Mouse (Mus musculus) erythroblast, embryonic 14.5 days (primary cell): ENCODE measurements around the gene Ctnnd1. TPM values are rescaled to one million over a fixed set of nuclear protein-coding genes. Genes with fewer than 3 reads are reported as not detected.

Source experiments
- H3K27me3 ChIP-seq: 2 replicates; pipeline ENCODE4 v1.6.1; 2012; ENCODE audit warnings: inconsistent platforms; ENCODE audit not compliant: control insufficient read depth
- H3K36me3 ChIP-seq: 2 replicates; pipeline ENCODE4 v1.6.1; 2012; ENCODE audit warnings: mild to moderate bottlenecking, inconsistent platforms; ENCODE audit not compliant: control insufficient read depth
- H3K4me1 ChIP-seq: 2 replicates; pipeline ENCODE4 v1.6.1; 2012; ENCODE audit warnings: inconsistent platforms; ENCODE audit not compliant: control insufficient read depth
- H3K4me3 ChIP-seq: replicated peaks from 2 replicates; pipeline ENCODE3; 2012; ENCODE audit warnings: moderate library complexity, mild to moderate bottlenecking, inconsistent platforms
- H3K9me3 ChIP-seq: 2 replicates; pipeline ENCODE4 v1.6.1; 2012; ENCODE audit warnings: low read length, inconsistent platforms, mixed read lengths; ENCODE audit not compliant: control insufficient read depth
- GATA1 ChIP-seq: IDR thresholded peaks from 2 replicates; pipeline ENCODE4 v1.6.1; 2012; ENCODE audit warnings: low read length, inconsistent platforms, mixed read lengths
- TAL1 ChIP-seq: IDR thresholded peaks from 3 replicates; pipeline ENCODE4 v1.6.1; 2012; ENCODE audit warnings: low read length, inconsistent platforms, mixed read lengths
- polyA plus RNA-seq: library from polyadenylated mRNA; stranded (reverse); fragments of >175 nt; gene quantifications from 2 replicates; pipeline ENCODE4 v1.2.3, GENCODE M21; 2012

The Ctnnd1 gene
- polyA plus RNA-seq, 1 experiment: 0.29 TPM

GRCm38 (mm10) chr2:84592801-84593200, 57.8 kb downstream of the Ctnnd1 start:
- Histone ChIP-seq H3K4me1 (no peaks in the 10 kb centered on the region), H3K9me3 (no peaks in the 10 kb centered on the region), H3K4me3 (no peak overlapping the region), H3K36me3 (peaks cover 8% of the 10 kb centered on the region; the same call in 1 of the 2 replicates), H3K27me3 (no peaks in the 10 kb centered on the region)
- TF ChIP-seq GATA1 (no peak), TAL1 (no peak)

DNA sequence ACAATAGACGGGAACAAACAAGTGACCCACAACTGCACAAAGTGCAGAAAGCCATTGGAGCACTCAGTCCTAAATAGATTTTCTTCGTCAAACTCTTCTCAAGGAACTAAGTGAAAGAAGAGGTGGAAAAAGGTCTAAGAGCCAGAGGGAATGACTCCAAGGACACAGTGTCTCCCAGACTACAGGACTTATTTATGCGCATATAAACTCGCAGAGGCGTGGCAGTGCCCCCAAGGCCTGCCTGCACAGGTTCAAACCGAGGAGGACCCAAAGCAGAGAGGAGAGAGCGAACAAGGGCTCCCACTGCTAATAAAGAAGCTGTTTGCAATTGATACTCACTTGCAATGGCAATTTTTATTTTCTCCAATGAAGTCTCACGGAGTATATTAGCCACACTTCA, 64.9 kb downstream of the Ctnnd1 start:
- no peaks in the 10 kb centered on the region for H3K4me1 ChIP-seq
- TF ChIP-seq TAL1 (no peak), GATA1 (no peak)
- peaks cover 3% of the 10 kb centered on the region; the same call in 1 of the 2 replicates for H3K36me3 ChIP-seq
- no peaks in the 10 kb centered on the region for H3K27me3 ChIP-seq
- H3K9me3 ChIP-seq: no peaks in the 10 kb centered on the region
- H3K4me3 ChIP-seq: no peak overlapping the region

GRCm38 (mm10) chr2:84582286-84582685, 68.3 kb downstream of the Ctnnd1 start:
- TF ChIP-seq GATA1 (no peak), TAL1 (no peak)
- no peaks in the 10 kb centered on the region for H3K9me3 ChIP-seq

DNA sequence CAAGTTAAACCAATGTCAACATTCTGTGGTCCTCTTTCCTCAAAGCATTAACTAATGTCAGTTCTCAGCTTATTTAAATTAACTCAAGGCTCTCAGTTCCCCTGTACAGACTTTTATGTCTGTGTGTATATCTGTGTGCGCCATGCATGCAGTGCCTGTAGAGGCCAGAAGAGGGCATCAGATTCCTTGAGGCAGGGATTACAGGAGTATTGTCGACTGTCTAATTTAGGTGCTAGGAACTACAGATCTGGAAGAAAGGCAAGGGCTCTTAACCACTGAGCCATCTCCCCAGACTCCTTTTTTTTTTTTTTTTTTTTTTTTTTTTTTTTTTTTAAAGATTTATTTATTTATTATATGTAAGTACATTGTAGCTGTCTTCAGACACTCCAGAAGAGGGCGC, 69.4 kb downstream of the Ctnnd1 start:
- Histone ChIP-seq H3K4me1 (no peaks in the 10 kb centered on the region), H3K27me3 (no peaks in the 10 kb centered on the region), H3K9me3 (no peaks in the 10 kb centered on the region), H3K36me3 (no peaks in the 10 kb centered on the region), H3K4me3 (no peak overlapping the region)
- TF ChIP-seq TAL1: no peak
- no peak for TF ChIP-seq GATA1

More at GRCm38 (mm10) chr2:84582286-84582685, 68.3 kb downstream of the Ctnnd1 start:
- H3K4me3 ChIP-seq: no peak overlapping the region
- no peaks in the 10 kb centered on the region for H3K36me3 ChIP-seq
- H3K4me1 ChIP-seq: no peaks in the 10 kb centered on the region
- H3K27me3 ChIP-seq: no peaks in the 10 kb centered on the region

DNA sequence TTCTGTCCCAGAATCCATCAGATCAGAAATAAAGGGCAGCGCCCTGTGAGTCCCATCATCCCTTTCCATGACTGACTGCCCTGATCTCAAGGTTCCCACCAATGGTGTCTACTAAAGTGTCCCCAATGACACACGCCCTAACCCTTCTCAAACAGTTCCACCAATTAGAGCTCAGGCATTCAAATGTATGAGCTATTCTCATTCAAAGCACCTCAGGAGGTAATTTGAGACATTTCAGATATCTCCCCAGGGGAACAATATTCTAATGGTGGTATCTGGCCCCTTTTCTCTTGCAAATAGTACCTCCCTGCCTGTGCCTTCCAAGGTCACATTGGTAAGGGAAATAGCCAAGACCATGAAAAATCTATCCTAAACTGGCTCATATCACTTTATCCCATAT, 71.3 kb downstream of the Ctnnd1 start:
- Histone ChIP-seq H3K4me3 (no peak overlapping the region), H3K4me1 (no peaks in the 10 kb centered on the region), H3K36me3 (no peaks in the 10 kb centered on the region), H3K27me3 (no peaks in the 10 kb centered on the region), H3K9me3 (no peaks in the 10 kb centered on the region)
- no peak for TF ChIP-seq TAL1
- no peak for TF ChIP-seq GATA1

DNA sequence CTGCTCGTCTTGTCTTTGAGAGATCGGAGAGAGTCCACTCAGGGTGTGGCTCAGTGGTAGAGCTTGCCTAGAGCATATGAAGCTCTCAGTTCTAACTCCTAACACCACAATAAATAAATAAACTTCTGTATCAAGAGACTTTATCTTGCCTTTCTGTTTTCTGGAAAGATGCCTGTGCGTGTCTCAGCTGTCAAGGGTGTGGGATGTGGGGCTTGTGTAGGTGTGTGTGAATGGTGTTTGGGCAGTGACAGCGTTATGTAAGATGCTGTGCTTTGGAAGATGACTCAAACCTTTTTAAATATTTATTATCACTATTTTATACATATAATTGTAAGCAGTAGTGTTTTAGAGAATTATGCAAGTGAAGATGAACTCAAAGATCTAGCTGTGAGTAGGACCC, 76.4 kb downstream of the Ctnnd1 start:
- Histone ChIP-seq H3K4me3 (no peak overlapping the region), H3K4me1 (no peaks in the 10 kb centered on the region), H3K9me3 (no peaks in the 10 kb centered on the region), H3K36me3 (no peaks in the 10 kb centered on the region), H3K27me3 (no peaks in the 10 kb centered on the region)
- TF ChIP-seq TAL1 (no peak), GATA1 (no peak)

DNA sequence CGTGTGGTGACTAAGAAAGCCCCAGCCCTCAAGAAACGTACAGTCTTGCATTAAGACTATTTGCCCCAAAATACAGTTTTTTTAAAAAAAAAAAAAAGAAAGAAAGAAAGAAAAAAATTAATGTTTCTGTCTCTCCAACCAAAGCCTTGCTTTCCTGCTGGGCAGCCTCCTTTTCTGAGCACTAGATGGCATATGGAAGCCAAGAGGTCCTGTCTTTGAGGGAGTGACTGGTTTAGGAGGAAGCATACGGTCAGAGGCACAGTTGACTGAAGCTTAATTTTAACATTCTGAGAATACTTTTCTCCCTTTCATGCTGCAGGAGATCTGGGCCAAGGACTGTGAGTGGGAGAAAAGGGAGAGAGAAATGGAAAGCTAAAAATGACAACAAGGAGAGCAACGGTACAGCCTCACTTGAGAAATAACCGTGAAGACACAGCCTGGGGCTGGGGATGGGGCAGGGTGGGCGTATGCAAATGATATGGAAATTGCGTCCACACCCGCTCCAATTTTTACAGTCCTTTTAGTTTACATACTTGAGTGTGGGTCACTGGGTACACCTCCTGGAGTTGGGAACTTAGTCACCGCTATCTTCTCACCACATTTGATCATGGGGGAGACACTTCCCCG, 93.6 kb downstream of the Ctnnd1 start:
- TF ChIP-seq GATA1 (no peak), TAL1 (no peak)
- Histone ChIP-seq H3K4me1 (peaks cover 4% of the 10 kb centered on the region; the same call in 1 of the 2 replicates), H3K27me3 (no peaks in the 10 kb centered on the region), H3K9me3 (no peaks in the 10 kb centered on the region), H3K4me3 (no peak overlapping the region), H3K36me3 (no peaks in the 10 kb centered on the region)

DNA sequence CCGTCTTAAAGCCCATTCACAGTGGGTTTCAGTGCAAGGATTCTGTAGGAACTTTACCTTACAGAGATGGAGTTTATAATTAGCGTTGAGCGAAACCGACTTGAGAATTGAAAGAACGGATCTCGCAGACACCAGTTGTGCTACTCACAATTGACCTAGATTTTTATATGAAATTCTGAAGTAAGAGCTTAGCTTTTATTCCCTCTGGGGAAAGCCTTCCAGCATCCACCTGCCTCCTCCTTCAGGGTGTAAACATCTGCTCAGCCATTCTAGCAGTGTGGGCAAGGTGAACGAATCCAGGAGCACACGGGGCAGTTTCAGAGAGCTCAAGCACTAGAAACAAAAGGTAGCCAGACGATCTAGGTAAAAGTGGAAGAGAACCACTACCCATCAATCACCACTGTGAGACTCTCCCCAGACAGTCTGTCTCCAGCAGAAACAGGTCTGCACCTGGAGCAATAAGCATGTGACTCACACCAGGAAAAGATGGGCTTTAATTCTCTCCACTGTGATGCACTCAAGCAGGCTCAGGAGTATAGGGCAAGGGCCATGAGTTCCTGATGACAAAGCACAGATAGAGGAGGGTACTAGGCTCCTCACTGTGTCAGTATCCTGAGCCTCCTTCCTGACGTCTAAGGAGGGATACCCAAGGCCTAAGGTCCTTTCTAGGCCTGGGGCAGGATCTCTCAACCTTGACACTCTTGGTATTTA, 99.0 kb downstream of the Ctnnd1 start:
- no peak for TF ChIP-seq GATA1
- TF ChIP-seq TAL1: no peak
- Histone ChIP-seq H3K4me1 (no peaks in the 10 kb centered on the region), H3K9me3 (no peaks in the 10 kb centered on the region), H3K27me3 (no peaks in the 10 kb centered on the region), H3K4me3 (no peak overlapping the region), H3K36me3 (no peaks in the 10 kb centered on the region)

Other genes starting within 250 kb of the Ctnnd1 start
- gene Calcrl, start 225.4 kb downstream of the Ctnnd1 start, polyA plus RNA-seq: not detected in 2 replicates
- 0.09 TPM in 1 of 2 replicates, not detected in the other for gene Tfpi, start 174.0 kb downstream of the Ctnnd1 start, polyA plus RNA-seq
- gene Btbd18, start 8.3 kb upstream of the Ctnnd1 start, polyA plus RNA-seq: not detected in 2 replicates
- 19.5 and 22.6 TPM in 2 replicates for gene Selenoh, start 20.0 kb upstream of the Ctnnd1 start, polyA plus RNA-seq
- not detected in 2 replicates for gene Gm28635, start 27.3 kb upstream of the Ctnnd1 start, polyA plus RNA-seq
- gene Med19, start 27.6 kb upstream of the Ctnnd1 start, polyA plus RNA-seq: 3.0 and 3.1 TPM in 2 replicates
- gene Tmx2, start 28.4 kb upstream of the Ctnnd1 start, polyA plus RNA-seq: 0.56 and 0.83 TPM in 2 replicates
- gene Zdhhc5, start 64.4 kb upstream of the Ctnnd1 start, polyA plus RNA-seq: 5.5 and 5.9 TPM in 2 replicates
- 0.18 and 0.22 TPM in 2 replicates for gene Clp1, start 76.6 kb upstream of the Ctnnd1 start, polyA plus RNA-seq
- 145 and 156 TPM in 2 replicates for gene Ypel4, start 83.3 kb upstream of the Ctnnd1 start, polyA plus RNA-seq
- 0.10 and 0.76 TPM in 2 replicates for gene Gm19426, start 92.9 kb upstream of the Ctnnd1 start, polyA plus RNA-seq
- not detected in 2 replicates for gene Serping1, start 124.7 kb upstream of the Ctnnd1 start, polyA plus RNA-seq
- 9.9 and 22.9 TPM in 2 replicates for gene Ube2l6, start 148.1 kb upstream of the Ctnnd1 start, polyA plus RNA-seq
- gene Smtnl1, start 171.9 kb upstream of the Ctnnd1 start, polyA plus RNA-seq: 0.08 and 0.09 TPM in 2 replicates
- gene Timm10, start 176.2 kb upstream of the Ctnnd1 start, polyA plus RNA-seq: 0.90 and 0.99 TPM in 2 replicates
- 20.3 and 29.2 TPM in 2 replicates for gene Slc43a1, start 188.1 kb upstream of the Ctnnd1 start, polyA plus RNA-seq
- gene Rtn4rl2, start 235.9 kb upstream of the Ctnnd1 start, polyA plus RNA-seq: not detected in 2 replicates